Mouse (Mus musculus): ENCODE results near the gene Abi3. TPM values are rescaled to one million over a fixed set of nuclear protein-coding genes. Genes with fewer than 3 reads are reported as not detected.

Gene Abi3
- polyA plus RNA-seq, 1 experiment = 1.5 TPM

GRCm38 (mm10) chr11:95822437-95822836 lies 19.8 kb downstream of the Abi3 start:
- no peak for TF ChIP-seq POLR2AphosphoS2 (IDR thresholded peaks at IDR 0.05; ENCODE audit: insufficient read length, low read depth)
- no peak for TF ChIP-seq USF1 (IDR thresholded peaks at IDR 0.05; ENCODE audit: low read depth)
- TF ChIP-seq REST (IDR thresholded peaks at IDR 0.05; ENCODE audit: insufficient read depth, insufficient read length) = no peak
- no peak for TF ChIP-seq SRF (IDR thresholded peaks at IDR 0.05; ENCODE audit: control insufficient read depth, insufficient read length, low read depth)
- no peak for TF ChIP-seq TCF12 (IDR thresholded peaks at IDR 0.05; ENCODE audit: insufficient read depth, poor library complexity, severe bottlenecking)
- no peaks in the 10 kb centered on the region for H3K79me2 ChIP-seq (ENCODE audit: control insufficient read depth, insufficient read depth)
- H3K4me2 ChIP-seq (ENCODE audit: low read depth) = no peak overlapping the region
- H3K27me3 ChIP-seq (ENCODE audit: control insufficient read depth, insufficient read depth, insufficient read length) = no peaks in the 10 kb centered on the region
- H3K4me3 ChIP-seq = no peak overlapping the region
- H3ac ChIP-seq (ENCODE audit: control insufficient read depth, insufficient read length) = no peak overlapping the region
- no peaks in the 10 kb centered on the region for H3K36me3 ChIP-seq (ENCODE audit: control insufficient read depth, insufficient read depth)

DNA sequence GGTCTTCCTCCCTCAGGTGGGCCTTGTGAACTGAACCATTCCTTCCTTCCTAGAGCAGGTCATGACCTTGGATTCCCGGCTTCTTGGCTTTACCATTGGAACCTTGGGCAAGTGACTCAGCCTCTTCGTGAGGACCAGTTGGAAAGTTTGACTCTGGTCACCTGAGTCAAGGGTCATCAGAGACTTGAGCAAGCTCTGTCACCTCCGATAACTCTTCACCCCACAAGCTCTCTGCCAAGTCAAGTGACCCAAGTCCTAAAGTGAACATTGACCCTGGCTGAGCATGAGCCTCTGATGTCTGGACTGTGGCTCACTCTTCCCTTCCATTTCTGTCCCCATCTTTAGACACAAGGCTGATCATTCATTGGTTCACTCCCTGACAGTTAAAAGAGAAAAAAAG lies 20.8 kb downstream of the Abi3 start:
- Histone ChIP-seq H3K36me3 (ENCODE audit: control insufficient read depth, insufficient read depth) (no peaks in the 10 kb centered on the region), H3K4me2 (ENCODE audit: low read depth) (no peak overlapping the region), H3ac (ENCODE audit: control insufficient read depth, insufficient read length) (no peak overlapping the region), H3K79me2 (ENCODE audit: control insufficient read depth, insufficient read depth) (no peaks in the 10 kb centered on the region), H3K4me3 (no peak overlapping the region), H3K27me3 (ENCODE audit: control insufficient read depth, insufficient read depth, insufficient read length) (no peaks in the 10 kb centered on the region)
- TF ChIP-seq POLR2A (IDR thresholded peaks at IDR 0.05; ENCODE audit: insufficient read length, low read depth) (no peak), TCF12 (IDR thresholded peaks at IDR 0.05; ENCODE audit: insufficient read depth, poor library complexity, severe bottlenecking) (no peak), TCF3 (IDR thresholded peaks at IDR 0.05; ENCODE audit: insufficient read length, low read depth) (no peak), E2F4 (IDR thresholded peaks at IDR 0.05; ENCODE audit: insufficient read depth) (no peak), SRF (IDR thresholded peaks at IDR 0.05; ENCODE audit: control insufficient read depth, insufficient read length, low read depth) (no peak), MYOG (IDR thresholded peaks at IDR 0.05; ENCODE audit: control insufficient read depth in 1 of 3, insufficient read depth in 1 of 3, insufficient read length in 2 of 3, low read depth in 2 of 3) (no peak), USF1 (IDR thresholded peaks at IDR 0.05; ENCODE audit: low read depth) (no peak), POLR2AphosphoS2 (IDR thresholded peaks at IDR 0.05; ENCODE audit: insufficient read length, low read depth) (no peak), CEBPB (IDR thresholded peaks at IDR 0.05; ENCODE audit: insufficient read depth, poor library complexity, severe bottlenecking) (no peak)

GRCm38 (mm10) chr11:95819138-95819537 lies 23.1 kb downstream of the Abi3 start:
- no peak overlapping the region for H3K4me2 ChIP-seq (ENCODE audit: low read depth)
- H3K27me3 ChIP-seq (ENCODE audit: control insufficient read depth, insufficient read depth, insufficient read length) = no peaks in the 10 kb centered on the region
- H3K36me3 ChIP-seq (ENCODE audit: control insufficient read depth, insufficient read depth) = no peaks in the 10 kb centered on the region
- H3K4me3 ChIP-seq = no peak overlapping the region
- no peaks in the 10 kb centered on the region for H3K79me2 ChIP-seq (ENCODE audit: control insufficient read depth, insufficient read depth)
- TF ChIP-seq MYOD1 (IDR thresholded peaks at IDR 0.05; ENCODE audit: control insufficient read depth in 1 of 3, insufficient read length in 2 of 3, low read depth in 2 of 3) (no peak), CEBPB (IDR thresholded peaks at IDR 0.05; ENCODE audit: insufficient read depth, poor library complexity, severe bottlenecking) (no peak), TCF3 (IDR thresholded peaks at IDR 0.05; ENCODE audit: insufficient read length, low read depth) (no peak), REST (IDR thresholded peaks at IDR 0.05; ENCODE audit: insufficient read depth, insufficient read length) (no peak), SRF (IDR thresholded peaks at IDR 0.05; ENCODE audit: control insufficient read depth, insufficient read length, low read depth) (no peak), TCF12 (IDR thresholded peaks at IDR 0.05; ENCODE audit: insufficient read depth, poor library complexity, severe bottlenecking) (no peak), MYOG (IDR thresholded peaks at IDR 0.05; ENCODE audit: control insufficient read depth in 1 of 3, insufficient read depth in 1 of 3, insufficient read length in 2 of 3, low read depth in 2 of 3) (no peak), POLR2A (IDR thresholded peaks at IDR 0.05; ENCODE audit: insufficient read length, low read depth) (no peak), USF1 (IDR thresholded peaks at IDR 0.05; ENCODE audit: low read depth) (no peak), POLR2AphosphoS2 (IDR thresholded peaks at IDR 0.05; ENCODE audit: insufficient read length, low read depth) (no peak), E2F4 (IDR thresholded peaks at IDR 0.05; ENCODE audit: insufficient read depth) (no peak), MAX (IDR thresholded peaks at IDR 0.05; ENCODE audit: low read depth) (no peak)
- H3ac ChIP-seq (ENCODE audit: control insufficient read depth, insufficient read length) = no peak overlapping the region

- Histone ChIP-seq H3K36me3 (ENCODE audit: control insufficient read depth, insufficient read depth) (no peaks in the 10 kb centered on the region), H3ac (ENCODE audit: control insufficient read depth, insufficient read length) (no peak overlapping the region), H3K27me3 (ENCODE audit: control insufficient read depth, insufficient read depth, insufficient read length) (no peaks in the 10 kb centered on the region), H3K79me2 (ENCODE audit: control insufficient read depth, insufficient read depth) (no peaks in the 10 kb centered on the region), H3K4me2 (ENCODE audit: low read depth) (no peak overlapping the region), H3K4me3 (no peak overlapping the region)
- TF ChIP-seq POLR2A (IDR thresholded peaks at IDR 0.05; ENCODE audit: insufficient read length, low read depth) = no peak
- no peak for TF ChIP-seq CEBPB (IDR thresholded peaks at IDR 0.05; ENCODE audit: insufficient read depth, poor library complexity, severe bottlenecking)
- no peak for TF ChIP-seq POLR2AphosphoS2 (IDR thresholded peaks at IDR 0.05; ENCODE audit: insufficient read length, low read depth)
- no peak for TF ChIP-seq MAX (IDR thresholded peaks at IDR 0.05; ENCODE audit: low read depth)
- no peak for TF ChIP-seq MYOG (IDR thresholded peaks at IDR 0.05; ENCODE audit: control insufficient read depth in 1 of 3, insufficient read depth in 1 of 3, insufficient read length in 2 of 3, low read depth in 2 of 3)
- no peak for TF ChIP-seq SRF (IDR thresholded peaks at IDR 0.05; ENCODE audit: control insufficient read depth, insufficient read length, low read depth)
- TF ChIP-seq USF1 (IDR thresholded peaks at IDR 0.05; ENCODE audit: low read depth) = no peak
- no peak for TF ChIP-seq MYOD1 (IDR thresholded peaks at IDR 0.05; ENCODE audit: control insufficient read depth in 1 of 3, insufficient read length in 2 of 3, low read depth in 2 of 3)
- TF ChIP-seq TCF3 (IDR thresholded peaks at IDR 0.05; ENCODE audit: insufficient read length, low read depth) = no peak
- no peak for TF ChIP-seq REST (IDR thresholded peaks at IDR 0.05; ENCODE audit: insufficient read depth, insufficient read length)
- TF ChIP-seq E2F4 (IDR thresholded peaks at IDR 0.05; ENCODE audit: insufficient read depth) = no peak
- TF ChIP-seq TCF12 (IDR thresholded peaks at IDR 0.05; ENCODE audit: insufficient read depth, poor library complexity, severe bottlenecking) = no peak
These were observed 26.9 kb downstream of the Abi3 start for GRCm38 (mm10) chr11:95815412-95815811.

DNA sequence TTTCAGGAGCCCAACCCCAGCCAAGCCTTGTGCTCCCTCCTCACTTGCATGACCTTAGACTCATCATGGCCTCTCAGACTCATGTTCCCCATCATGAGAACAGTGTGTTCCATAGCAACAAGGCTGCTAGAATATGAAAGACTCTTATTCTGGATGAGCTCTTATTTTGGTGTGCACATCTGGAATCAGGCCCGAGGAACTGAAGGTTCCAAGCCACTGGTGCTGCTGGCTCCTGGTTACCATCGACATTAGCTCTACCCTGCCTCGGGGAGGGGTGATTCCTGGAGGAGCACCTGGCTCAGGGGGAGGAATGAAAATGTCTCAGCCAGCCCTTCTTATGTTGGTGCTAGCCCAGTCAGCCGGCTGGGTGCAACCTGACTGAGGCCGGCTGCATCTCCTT lies 27.4 kb downstream of the Abi3 start:
- H3K79me2 ChIP-seq (ENCODE audit: control insufficient read depth, insufficient read depth) = no peaks in the 10 kb centered on the region
- H3K27me3 ChIP-seq (ENCODE audit: control insufficient read depth, insufficient read depth, insufficient read length) = no peaks in the 10 kb centered on the region
- H3K4me2 ChIP-seq (ENCODE audit: low read depth) = no peak overlapping the region
- no peaks in the 10 kb centered on the region for H3K36me3 ChIP-seq (ENCODE audit: control insufficient read depth, insufficient read depth)
- TF ChIP-seq TCF12 (IDR thresholded peaks at IDR 0.05; ENCODE audit: insufficient read depth, poor library complexity, severe bottlenecking) = no peak
- TF ChIP-seq SRF (IDR thresholded peaks at IDR 0.05; ENCODE audit: control insufficient read depth, insufficient read length, low read depth) = no peak
- TF ChIP-seq MYOG (IDR thresholded peaks at IDR 0.05; ENCODE audit: control insufficient read depth in 1 of 3, insufficient read depth in 1 of 3, insufficient read length in 2 of 3, low read depth in 2 of 3) = no peak
- no peak for TF ChIP-seq POLR2A (IDR thresholded peaks at IDR 0.05; ENCODE audit: insufficient read length, low read depth)
- TF ChIP-seq TCF3 (IDR thresholded peaks at IDR 0.05; ENCODE audit: insufficient read length, low read depth) = no peak
- TF ChIP-seq CEBPB (IDR thresholded peaks at IDR 0.05; ENCODE audit: insufficient read depth, poor library complexity, severe bottlenecking) = no peak
- TF ChIP-seq E2F4 (IDR thresholded peaks at IDR 0.05; ENCODE audit: insufficient read depth) = no peak
- no peak for TF ChIP-seq POLR2AphosphoS2 (IDR thresholded peaks at IDR 0.05; ENCODE audit: insufficient read length, low read depth)
- TF ChIP-seq MAX (IDR thresholded peaks at IDR 0.05; ENCODE audit: low read depth) = no peak
- no peak for TF ChIP-seq REST (IDR thresholded peaks at IDR 0.05; ENCODE audit: insufficient read depth, insufficient read length)
- no peak for TF ChIP-seq MYOD1 (IDR thresholded peaks at IDR 0.05; ENCODE audit: control insufficient read depth in 1 of 3, insufficient read length in 2 of 3, low read depth in 2 of 3)
- no peak for TF ChIP-seq USF1 (IDR thresholded peaks at IDR 0.05; ENCODE audit: low read depth)
- H3K4me3 ChIP-seq = no peak overlapping the region
- H3ac ChIP-seq (ENCODE audit: control insufficient read depth, insufficient read length) = no peak overlapping the region

All from myocyte (in vitro differentiated cells).